Mouse (Mus musculus): Measurements from ENCODE around the gene Bmp8a.
"Not testable (repeated sequence)": the region's sequence is repeated elsewhere in the genome, so short reads cannot be mapped to it uniquely, and the experiment has no call there.

Gene Bmp8a

GRCm38 (mm10) chr4:123331326-123331725 is 11.7 kb downstream of the Bmp8a start:
- no peak for DNase-seq (ENCODE audit: low spot score in 2 of 2)

- no peak for DNase-seq (ENCODE audit: low spot score in 2 of 2)
Measured at GRCm38 (mm10) chr4:123328946-123329345, 14.1 kb downstream of the Bmp8a start.

DNA sequence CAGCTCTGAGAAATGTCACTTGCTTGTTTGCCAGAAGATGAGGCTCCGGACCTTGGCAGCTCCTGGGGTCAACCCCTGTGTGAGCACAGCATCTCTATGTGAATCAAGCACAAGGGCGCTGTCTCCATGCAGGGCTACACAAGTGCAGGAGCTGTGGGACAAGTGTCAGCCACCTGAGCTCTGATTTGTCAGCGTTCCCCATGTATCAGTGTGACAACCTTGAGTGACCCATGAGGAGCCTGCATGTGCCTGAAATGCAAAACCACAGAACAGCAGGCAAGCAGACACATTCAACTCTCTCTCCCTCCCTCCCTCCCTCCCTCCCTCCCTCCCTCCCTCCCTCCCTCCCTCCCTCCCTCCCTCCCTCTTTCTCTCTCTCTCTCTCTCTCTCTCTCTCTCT is 15.4 kb downstream of the Bmp8a start:
- no peak for DNase-seq (ENCODE audit: low spot score in 2 of 2)

DNA sequence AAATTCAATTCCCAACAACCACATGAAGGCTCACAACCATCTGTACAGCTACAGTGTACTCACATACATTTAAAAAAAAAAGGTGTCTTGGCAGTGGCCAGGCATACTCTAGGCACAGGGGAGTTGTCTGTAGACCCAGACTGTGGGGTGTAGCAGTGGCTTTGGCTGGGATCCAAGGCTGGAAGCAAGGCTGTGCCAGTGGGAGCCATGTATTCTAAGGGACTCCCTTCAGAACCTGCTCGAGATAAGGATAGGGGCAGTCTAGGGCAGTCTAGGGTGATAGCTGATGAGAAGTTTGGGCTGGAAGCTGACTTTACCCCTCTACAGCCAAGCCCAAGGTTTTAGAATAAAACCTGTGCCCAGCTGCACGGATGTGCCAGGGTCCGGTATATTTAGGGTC is 17.0 kb downstream of the Bmp8a start:
- no peak for DNase-seq (ENCODE audit: low spot score in 2 of 2)

DNA sequence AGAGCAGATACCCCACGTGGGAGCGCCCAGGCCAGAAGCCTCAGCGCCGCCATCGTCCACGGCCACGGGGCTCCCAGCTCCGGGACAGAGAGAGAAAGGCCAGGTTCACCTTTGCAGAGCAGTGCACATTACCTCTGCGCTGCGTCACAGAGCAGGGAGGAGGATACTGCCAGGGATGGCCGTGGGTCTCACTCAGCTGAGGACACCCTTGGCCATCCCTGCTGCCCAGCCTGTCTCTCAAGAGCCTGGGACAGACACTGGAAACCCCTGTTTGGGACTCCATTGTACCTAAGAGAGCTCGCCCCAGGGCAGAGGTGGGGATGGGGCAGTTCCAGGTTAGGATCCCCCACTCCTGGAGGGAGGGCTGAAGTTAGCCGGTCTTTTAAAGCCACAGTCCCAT is 19.5 kb downstream of the Bmp8a start, which contains the start of gene Oxct2a:
Gene Oxct2a, minus strand, starts transcription at position 101 of the 400 bp plus-strand sequence.
- no peak for DNase-seq (ENCODE audit: low spot score in 2 of 2)

GRCm38 (mm10) chr4:123322910-123323309 is 20.1 kb downstream of the Bmp8a start:
- DNase-seq (ENCODE audit: low spot score in 2 of 2): not testable (repeated sequence)

GRCm38 (mm10) chr4:123314497-123314896 is 28.6 kb downstream of the Bmp8a start:
- no peak for DNase-seq (ENCODE audit: low spot score in 2 of 2)

DNA sequence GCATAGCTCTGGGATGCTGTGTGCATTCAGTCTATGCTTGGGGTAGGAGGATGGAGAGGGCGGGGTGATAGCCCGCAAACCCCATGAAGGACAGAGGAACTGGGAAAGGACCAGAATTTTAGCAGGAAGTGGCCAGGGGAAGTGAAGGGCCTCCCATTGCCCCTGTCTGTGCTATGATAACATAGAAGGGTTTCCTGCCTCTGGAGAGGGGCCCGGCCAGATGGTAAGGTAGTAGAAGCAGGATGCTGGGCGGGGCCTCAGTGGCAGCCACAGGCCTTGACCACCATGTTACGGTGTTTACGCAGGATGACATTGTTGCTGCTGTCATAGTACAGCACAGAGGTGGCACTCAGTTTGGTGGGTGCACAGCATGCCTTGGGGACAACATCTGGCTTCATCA is 30.0 kb downstream of the Bmp8a start:
- DNase-seq (ENCODE audit: low spot score in 2 of 2): no peak

DNA sequence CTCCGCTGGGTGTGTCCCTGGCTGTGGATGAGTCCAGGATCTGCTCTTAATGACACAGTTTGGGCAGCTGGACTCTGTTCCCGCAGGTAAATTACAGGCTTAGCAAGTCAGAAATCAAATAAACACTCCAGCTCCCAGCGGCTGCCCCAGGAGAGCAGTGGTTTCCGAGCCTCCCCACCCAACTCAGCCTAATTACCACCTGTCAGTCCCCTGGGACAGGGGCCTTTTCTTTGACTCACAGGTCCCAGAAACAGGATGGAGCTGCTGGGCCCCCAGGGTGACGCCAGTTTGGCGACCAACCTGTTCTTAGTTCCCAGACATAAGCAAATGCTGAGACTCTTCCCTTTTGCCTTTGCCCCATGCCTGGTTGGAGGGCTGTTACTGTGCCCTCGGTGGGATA is 31.2 kb downstream of the Bmp8a start:
- no peak for DNase-seq (ENCODE audit: low spot score in 2 of 2)

- DNase-seq (ENCODE audit: low spot score in 2 of 2): no peak
Measured at GRCm38 (mm10) chr4:123308292-123308691, 34.8 kb downstream of the Bmp8a start.

- DNase-seq (ENCODE audit: low spot score in 2 of 2): no peak
Measured at GRCm38 (mm10) chr4:123306999-123307398, 36.1 kb downstream of the Bmp8a start.

DNA sequence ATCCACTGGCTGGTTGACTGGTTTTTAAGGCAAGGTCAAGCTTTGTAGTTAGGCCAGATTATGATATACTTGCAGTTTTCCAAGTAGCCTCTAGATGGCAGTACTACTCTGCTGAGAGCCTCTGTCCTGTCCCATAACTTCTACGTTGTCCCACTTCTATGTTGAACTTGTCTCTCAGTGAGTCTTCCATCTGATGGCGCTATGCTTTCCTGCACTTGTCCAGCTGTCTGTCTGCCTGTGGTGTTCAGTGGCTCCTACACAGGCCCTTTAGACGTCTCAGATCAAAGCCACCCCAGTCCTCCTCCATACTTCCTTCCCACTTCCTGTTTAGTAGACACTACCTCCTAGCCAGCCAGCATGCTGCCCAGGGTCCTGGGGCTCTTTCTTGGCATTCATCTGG is 37.3 kb downstream of the Bmp8a start:
- peak in 1 of 2 experiments; percentile 21 for DNase-seq (ENCODE audit: low spot score in 2 of 2)

DNA sequence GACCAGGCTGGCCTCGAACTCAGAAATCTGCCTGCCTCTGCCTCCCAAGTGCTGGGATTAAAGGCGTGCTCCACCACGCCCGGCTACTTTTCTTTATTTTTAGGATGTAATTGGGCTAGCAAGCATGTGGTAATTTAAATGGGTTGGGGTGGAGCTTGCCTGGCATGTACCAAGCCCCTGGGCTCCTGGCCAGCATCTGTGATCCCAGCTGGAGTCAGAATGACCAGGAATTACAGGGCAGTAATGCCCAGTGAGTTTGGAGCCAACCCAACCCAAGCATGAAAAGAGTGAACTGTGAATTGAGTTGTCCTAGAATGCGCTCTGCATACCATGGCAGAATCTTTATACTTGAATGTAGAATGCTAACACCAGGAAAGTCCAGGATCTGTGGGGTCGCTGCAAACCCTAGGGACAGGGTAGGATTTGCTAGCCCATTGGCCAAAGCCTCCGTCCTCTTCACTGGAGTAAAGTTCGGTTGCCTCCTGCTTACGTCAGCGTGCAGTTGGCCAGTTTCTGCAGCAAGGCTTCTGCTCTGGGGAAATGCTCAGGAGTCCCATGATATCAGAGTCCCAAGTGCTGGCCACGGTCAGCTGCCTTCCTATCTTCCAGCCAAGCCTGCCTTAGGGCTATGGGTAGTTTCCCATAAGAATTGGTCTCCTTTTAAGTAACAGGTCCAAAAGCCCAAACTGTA is 43.9 kb downstream of the Bmp8a start:
- DNase-seq (ENCODE audit: low spot score in 2 of 2): no peak

DNA sequence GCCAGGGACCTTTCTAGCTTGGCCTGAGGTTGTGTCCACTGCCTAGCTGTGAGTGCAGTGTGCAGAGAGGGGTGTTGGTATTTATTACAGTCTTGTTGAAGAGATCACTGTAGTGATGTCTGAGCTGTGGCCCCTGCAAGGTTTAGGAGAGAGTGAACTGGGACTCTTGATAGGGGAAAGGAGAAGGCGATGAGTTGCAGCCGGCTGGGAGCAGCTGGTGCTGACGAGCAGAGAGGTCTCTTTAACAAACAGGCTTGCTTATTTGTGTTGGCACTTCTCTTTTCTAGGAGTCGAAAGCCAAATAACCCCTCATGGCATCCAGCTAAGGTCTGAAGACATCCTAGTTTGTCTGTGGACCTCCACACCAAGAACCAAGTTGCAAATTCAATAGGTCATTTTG is 44.8 kb downstream of the Bmp8a start:
- no peak for DNase-seq (ENCODE audit: low spot score in 2 of 2)

DNA sequence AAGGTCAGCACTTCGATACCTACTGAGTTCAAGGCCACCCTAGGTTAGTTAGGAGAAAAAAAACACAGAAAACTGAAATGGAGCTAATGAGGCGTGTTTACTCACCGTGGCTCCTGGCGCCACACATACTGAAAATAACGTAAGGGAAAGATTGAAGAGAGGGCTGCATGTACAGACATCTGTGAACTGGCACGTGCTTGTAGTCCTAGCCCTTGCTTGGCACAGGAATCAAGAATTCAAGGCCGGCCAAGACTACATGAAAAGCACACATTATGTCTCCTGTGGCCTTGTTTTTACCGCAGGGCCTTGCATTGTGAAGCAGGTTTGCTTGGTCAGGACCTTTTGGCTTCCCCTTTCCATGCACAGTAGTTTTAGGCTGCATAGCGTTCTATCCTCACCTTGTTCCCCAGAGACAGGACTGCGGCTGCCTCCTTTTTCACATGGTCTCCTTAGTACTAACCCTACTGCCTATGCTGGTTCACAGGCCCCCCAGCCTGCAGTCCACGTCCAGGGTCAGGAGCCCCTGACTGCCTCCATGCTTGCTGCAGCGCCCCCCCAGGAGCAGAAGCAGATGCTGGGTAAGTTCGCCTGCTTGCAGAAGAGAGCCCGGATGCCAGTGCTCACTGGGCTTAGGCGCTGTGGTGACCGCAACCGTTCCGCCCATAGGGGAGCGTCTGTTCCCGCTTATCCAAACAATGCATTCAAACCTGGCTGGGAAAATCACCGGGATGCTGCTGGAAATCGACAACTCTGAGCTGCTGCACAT is 45.7 kb downstream of the Bmp8a start:
- DNase-seq (ENCODE audit: low spot score in 2 of 2): no peak

GRCm38 (mm10) chr4:123296148-123296534 is 46.9 kb downstream of the Bmp8a start:
- no peak for DNase-seq (ENCODE audit: low spot score in 2 of 2)

DNA sequence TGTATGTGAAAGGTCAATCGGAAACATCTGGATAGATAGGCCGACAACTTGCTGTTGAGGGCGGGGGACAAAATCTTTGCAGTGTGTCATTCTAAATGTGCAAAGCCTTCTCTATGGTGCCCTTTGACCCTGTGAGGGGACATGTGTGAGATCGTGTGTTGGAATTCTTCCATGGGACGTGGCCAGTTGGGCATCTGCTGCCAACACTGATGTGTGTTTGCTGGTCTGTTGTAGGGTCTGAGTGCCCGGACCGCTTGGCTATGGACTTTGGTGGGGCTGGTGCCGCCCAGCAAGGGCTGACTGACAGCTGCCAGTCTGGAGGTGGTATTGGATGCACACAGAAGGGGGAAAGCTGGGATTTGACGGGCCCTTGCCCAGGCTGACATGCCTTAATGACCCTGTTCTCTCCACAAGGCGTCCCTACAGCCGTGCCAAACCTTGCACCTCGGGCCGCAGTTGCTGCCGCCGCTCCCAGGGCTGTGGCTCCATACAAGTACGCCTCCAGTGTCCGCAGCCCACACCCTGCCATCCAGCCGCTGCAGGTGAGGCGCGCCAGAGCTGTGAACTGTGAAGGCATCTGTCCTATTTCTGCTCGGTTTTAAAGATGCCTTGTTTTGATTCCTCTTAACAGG is 47.4 kb downstream of the Bmp8a start:
- no peak for DNase-seq (ENCODE audit: low spot score in 2 of 2)

DNA sequence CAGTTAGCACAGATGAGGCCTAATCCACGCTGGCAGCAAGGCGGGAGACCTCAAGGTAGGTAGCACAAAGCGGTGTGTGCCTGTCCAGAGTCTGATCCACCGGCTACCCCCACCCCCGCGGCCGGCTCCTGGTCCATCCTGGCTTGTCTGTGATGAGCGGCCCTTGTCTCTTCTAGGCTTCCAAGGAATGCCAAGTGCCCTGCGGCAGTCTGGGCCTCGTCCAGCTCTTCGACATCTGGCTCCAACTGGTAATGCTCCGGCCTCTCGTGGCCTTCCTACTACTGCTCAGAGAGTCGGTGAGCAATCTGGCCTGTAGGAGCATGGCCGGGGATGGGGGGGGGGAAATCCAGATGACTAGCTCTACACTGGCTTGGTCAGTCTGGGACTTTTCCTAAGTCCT is 48.0 kb downstream of the Bmp8a start:
- not testable (repeated sequence) for DNase-seq (ENCODE audit: low spot score in 2 of 2)

DNA sequence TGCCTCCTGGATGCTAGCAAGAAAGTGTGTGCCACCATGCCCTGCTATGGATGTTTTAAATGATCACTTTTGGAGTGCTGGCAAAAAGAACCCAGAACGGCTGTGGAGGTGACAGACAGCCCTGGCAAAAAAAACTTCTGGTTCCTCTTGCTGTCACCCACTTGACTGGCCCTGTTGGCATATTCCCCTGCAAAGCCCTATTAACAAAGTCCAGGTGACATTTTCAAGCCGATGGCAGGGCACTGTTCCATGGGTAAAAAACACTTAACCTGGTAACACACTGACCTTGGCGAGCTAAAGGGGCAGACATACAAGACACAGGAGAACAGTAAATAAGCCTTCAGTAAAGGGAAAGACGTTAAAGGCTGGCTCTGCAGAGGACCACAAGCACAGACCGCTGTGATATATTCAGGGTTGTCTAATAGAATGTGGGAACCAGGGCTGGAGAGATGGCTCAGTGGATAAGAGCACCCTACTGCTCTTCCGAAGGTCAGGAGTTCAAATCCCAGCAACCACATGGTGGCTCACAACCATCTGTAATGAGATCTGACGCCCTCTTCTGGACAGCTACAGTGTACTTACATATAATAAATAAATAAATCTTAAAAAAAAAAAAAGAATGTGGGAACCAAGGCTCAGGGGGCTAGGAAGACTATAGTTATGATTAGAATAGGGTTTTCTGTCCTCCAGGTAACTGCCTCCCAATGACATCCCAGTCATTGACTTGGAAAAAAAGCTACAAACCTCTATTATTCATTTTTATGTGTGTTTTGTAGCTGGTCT is 49.2 kb downstream of the Bmp8a start:
- DNase-seq (ENCODE audit: low spot score in 2 of 2): no peak

- no peak for DNase-seq (ENCODE audit: low spot score in 2 of 2)
Measured at GRCm38 (mm10) chr4:123292989-123293388, 50.1 kb downstream of the Bmp8a start.

- no peak for DNase-seq (ENCODE audit: low spot score in 2 of 2)
Measured at GRCm38 (mm10) chr4:123292390-123292789, 50.7 kb downstream of the Bmp8a start.

- DNase-seq (ENCODE audit: low spot score in 2 of 2): no peak
Measured at GRCm38 (mm10) chr4:123289038-123289437, 54.0 kb downstream of the Bmp8a start.
